Mouse (Mus musculus): Measurements from ENCODE around the gene Dock2.

DNA sequence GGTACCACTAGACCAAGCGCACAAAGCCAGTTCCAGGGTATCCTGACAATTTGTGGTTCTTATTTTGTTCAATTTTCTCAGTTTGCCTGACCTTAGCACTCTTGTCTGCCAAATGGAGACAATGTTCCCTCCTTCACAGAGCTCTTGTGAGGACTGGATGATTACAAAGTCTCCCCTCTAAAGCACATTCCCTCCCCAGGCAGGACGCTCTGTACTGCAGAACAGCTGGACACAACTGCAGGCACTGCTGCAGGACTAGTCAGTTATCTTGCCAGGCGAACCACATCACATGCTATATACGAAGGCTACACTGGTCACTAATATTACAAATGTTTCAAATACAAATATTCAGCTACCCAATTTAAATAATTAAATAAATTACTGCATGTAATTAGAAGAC lies 41.1 kb upstream of the Dock2 start:
- TF ChIP-seq POLR2A (IDR thresholded peaks at IDR 0.05; ENCODE audit: borderline replicate concordance, extremely low read depth, low read depth, low read length) (no peak), CTCF (IDR thresholded peaks at IDR 0.05; ENCODE audit: insufficient read depth, low read length) (no peak)

Measured in lung, adult 2 months (tissue).